Comparison of ENCODE assay signal across 8 mouse cellular contexts in the genomic region with DNA sequence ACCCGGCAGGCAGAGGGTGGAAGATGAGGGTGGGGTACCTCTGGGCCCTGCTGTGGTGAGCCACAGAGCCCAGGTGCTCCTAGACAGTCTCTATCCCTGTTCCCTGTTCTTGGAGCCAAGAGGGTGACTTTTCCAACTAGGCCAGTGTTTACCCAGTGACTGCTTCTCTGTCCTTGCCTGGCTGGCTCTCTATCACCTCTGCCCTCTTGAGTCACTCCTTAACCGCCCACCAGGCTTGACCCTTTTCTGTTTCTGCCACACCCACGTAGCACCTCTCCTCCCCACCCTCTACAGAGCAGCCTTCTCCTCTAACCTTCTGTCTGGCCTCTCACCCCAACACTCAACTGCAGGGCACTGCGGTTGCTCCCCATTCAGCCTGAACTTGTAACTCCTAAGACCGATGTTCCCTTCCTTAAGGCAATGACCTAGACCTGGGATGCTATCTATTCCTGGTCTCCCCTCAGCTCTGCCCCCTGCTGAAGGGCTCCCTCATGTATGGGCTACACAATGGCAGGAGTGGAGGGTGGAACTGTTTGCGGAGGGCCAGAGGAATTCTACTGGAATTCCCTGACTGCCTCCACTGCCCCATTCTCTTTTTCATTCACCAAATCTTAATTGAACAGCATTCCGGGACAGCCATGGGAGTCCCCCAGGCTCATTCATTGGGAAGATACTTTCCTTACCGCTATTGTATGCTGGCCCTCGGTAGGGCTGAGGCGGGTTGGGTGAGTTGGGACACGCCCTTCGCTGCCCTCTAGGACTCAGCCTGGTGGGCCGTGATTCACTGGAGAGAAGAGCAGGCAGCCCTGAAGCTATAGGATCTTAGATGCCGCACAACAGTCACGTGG. TPM values are rescaled to one million over a fixed set of nuclear protein-coding genes. Genes with fewer than 3 reads are reported as not detected.
DNase-seq lines count a peak whose midpoint lies in the region; ATAC-seq and TF ChIP-seq lines count a peak whose summit lies in the region.

No protein-coding gene starts in this region.

- peak overlapping the region; percentile 79 for H3K4me3 ChIP-seq in liver, adult 2 months (ENCODE audit: insufficient read depth, low read depth, low read length)
- peak overlapping the region; percentile 83 for H3K4me3 ChIP-seq in embryonic fibroblast, embryonic 13.5 days (ENCODE audit: insufficient read depth, low read length)
- peak overlapping the region; percentile 76 for H3K4me3 ChIP-seq in intestine, embryonic 16.5 days (ENCODE audit: low read length)
- peak overlapping the region; percentile 50 for H3K4me3 ChIP-seq in neural tube, embryonic 14.5 days (ENCODE audit: low read depth, low read length)

- no peaks in the 10 kb centered on the region for H3K9me3 ChIP-seq in intestine, embryonic 16.5 days (ENCODE audit: control insufficient read depth, low read length)
- no peaks in the 10 kb centered on the region for H3K9me3 ChIP-seq in neural tube, embryonic 14.5 days (ENCODE audit: control insufficient read depth, low read length)

- no peaks in the 10 kb centered on the region for H3K27me3 ChIP-seq in liver, adult 2 months (ENCODE audit: control insufficient read depth, insufficient read depth, low read length)
- H3K27me3 ChIP-seq in intestine, embryonic 16.5 days (replicated peaks; ENCODE audit: control insufficient read depth, insufficient read depth, low read length), result no peaks in the 10 kb centered on the region
- H3K27me3 ChIP-seq in neural tube, embryonic 14.5 days (ENCODE audit: control insufficient read depth, insufficient read depth, low read length), result no peaks in the 10 kb centered on the region

- H3K79me2 ChIP-seq in liver, adult 2 months (ENCODE audit: control insufficient read depth, insufficient read depth, low read length), result peaks cover 4% of the 10 kb centered on the region; the same call in 1 of the 2 replicates

- H3K27ac ChIP-seq in liver, adult 2 months (replicated peaks; ENCODE audit: insufficient read depth, low read depth, low read length), result peak overlapping the region; percentile 55
- H3K27ac ChIP-seq in embryonic fibroblast, embryonic 13.5 days (ENCODE audit: insufficient read depth, low read length), result peak overlapping the region; percentile 78
- H3K27ac ChIP-seq in intestine, embryonic 16.5 days (ENCODE audit: low read length), result peak overlapping the region; percentile 71
- no peak overlapping the region for H3K27ac ChIP-seq in neural tube, embryonic 14.5 days (ENCODE audit: low read depth, low read length)

- H3K9ac ChIP-seq in liver, adult 2 months (ENCODE audit: low read depth, low read length), result peak overlapping the region; percentile 40
- peak overlapping the region; percentile 91 for H3K9ac ChIP-seq in intestine, embryonic 16.5 days (ENCODE audit: low read depth, low read length)
- no peak overlapping the region for H3K9ac ChIP-seq in neural tube, embryonic 14.5 days (replicated peaks; ENCODE audit: low read depth, low read length)

- WGBS in liver, adult 2 months, result 67% methylated on average over 15 of the region's 15 CpGs
- 37% methylated on average over 15 of the region's 15 CpGs for WGBS in intestine, embryonic 16.5 days
- 36% methylated on average over 15 of the region's 15 CpGs for WGBS in neural tube, embryonic 14.5 days

- TF ChIP-seq POLR2A in liver, adult 2 months (IDR thresholded peaks at IDR 0.05; ENCODE audit: extremely low read depth, insufficient read depth, low read length), result no peak
- peak; percentile 34; the same call in 1 of the 2 replicates for TF ChIP-seq POLR2A in embryonic fibroblast, embryonic 13.5 days (IDR thresholded peaks at IDR 0.05; ENCODE audit: low read depth, low read length)

- H3K4me1 ChIP-seq in liver, adult 2 months (ENCODE audit: control insufficient read depth, insufficient read depth, low read length), result 0 out of 2 replicates have a peak, but pooled peaks cover 3% of the 10 kb centered on the region
- peaks cover 13% of the 10 kb centered on the region; the same call in 1 of the 2 replicates for H3K4me1 ChIP-seq in embryonic fibroblast, embryonic 13.5 days (ENCODE audit: control insufficient read depth, insufficient read depth, low read length)
- H3K4me1 ChIP-seq in intestine, embryonic 16.5 days (ENCODE audit: control insufficient read depth, insufficient read depth, low read length), result peaks cover 50% of the 10 kb centered on the region
- peaks cover 7% of the 10 kb centered on the region; the same call in 1 of the 2 replicates for H3K4me1 ChIP-seq in neural tube, embryonic 14.5 days (ENCODE audit: control insufficient read depth, insufficient read depth, low read length)

- ATAC-seq in intestine, embryonic 16.5 days, result peak; percentile 0; the same call in 1 of the 2 replicates
- no peak for ATAC-seq in neural tube, embryonic 14.5 days (ENCODE audit: low read depth)
- no peak for ATAC-seq in megakaryocyte, adult 5-6 weeks (ENCODE audit: poor library complexity, severe bottlenecking)

- intact Hi-C loops in gastrocnemius, postnatal 14 days (cut with DNase I; ENCODE audit: low total_unique reads), result no loop called here

- peak overlapping the region; percentile 73 for H3K4me2 ChIP-seq in intestine, embryonic 16.5 days (ENCODE audit: low read depth, low read length)
- H3K4me2 ChIP-seq in neural tube, embryonic 14.5 days (ENCODE audit: low read depth, low read length), result peak overlapping the region; percentile 89

- no peak for TF ChIP-seq CTCF in liver, adult 2 months (IDR thresholded peaks at IDR 0.05; ENCODE audit: low read depth, low read length)
- TF ChIP-seq CTCF in embryonic fibroblast, embryonic 13.5 days (IDR thresholded peaks at IDR 0.05; ENCODE audit: borderline replicate concordance, insufficient read depth, low read length), result no peak

- no peaks in the 10 kb centered on the region for H3K36me3 ChIP-seq in liver, adult 2 months (ENCODE audit: control insufficient read depth, insufficient read depth, low read length)
- no peaks in the 10 kb centered on the region for H3K36me3 ChIP-seq in intestine, embryonic 16.5 days (ENCODE audit: control insufficient read depth, insufficient read depth, low read length)
- H3K36me3 ChIP-seq in neural tube, embryonic 14.5 days (ENCODE audit: control insufficient read depth, insufficient read depth, low read length), result no peaks in the 10 kb centered on the region

- DNase-seq in liver, adult 2 months (ENCODE audit: extremely low read depth, low read depth, low spot score), result no peak
- no peak for DNase-seq in liver
- DNase-seq in right cerebral cortex, postnatal 14 days, result no peak
- DNase-seq in gastrocnemius, postnatal 14 days, result no peak

RNA-seq across cellular contexts. Expression of a gene that starts 1.5 kb away (rescaled TPM):
- 7.2 and 11.8 TPM in 2 replicates for total RNA-seq in liver, adult 2 months (2014; rRNA removed)
- 7.2 and 7.6 TPM in 2 replicates for polyA plus RNA-seq in liver, adult 2 months (2012; rRNA removed)
- polyA plus RNA-seq in embryonic fibroblast, embryonic 13.5 days (2011; ENCODE audit: insufficient read length, low read depth, missing spikeins), result 271 and 368 TPM in 2 replicates
- 24.5 TPM in 2 replicates for polyA plus RNA-seq in intestine, embryonic 16.5 days (2015; fragmentation: Nextera tagmentation; extraction: Ambion mirVana)
- polyA plus RNA-seq in neural tube, embryonic 14.5 days (2014; fragmentation: Nextera tagmentation; extraction: Ambion mirVana), result 2.7 and 10.8 TPM in 2 replicates
- total RNA-seq in gastrocnemius, postnatal 14 days (2021), result 100 to 1,000 TPM; 193 to 224 TPM
- under 0.01 TPM in 1 of 2 replicates, not detected in the other for total RNA-seq in megakaryocyte, adult 5-6 weeks (2015)
- total RNA-seq in megakaryocyte, adult 5-6 weeks (2017), result 0.04 TPM in 2 replicates

RNA-seq across cellular contexts. Expression of a gene that starts 17.0 kb away (rescaled TPM):
- not detected in 2 replicates for total RNA-seq in liver, adult 2 months (2014; rRNA removed)
- polyA plus RNA-seq in liver, adult 2 months (2012; rRNA removed), result 0.09 TPM in 1 of 2 replicates, not detected in the other
- polyA plus RNA-seq in embryonic fibroblast, embryonic 13.5 days (2011; ENCODE audit: insufficient read length, low read depth, missing spikeins), result not detected in 2 replicates
- polyA plus RNA-seq in intestine, embryonic 16.5 days (2015; fragmentation: Nextera tagmentation; extraction: Ambion mirVana), result not detected in 2 replicates
- polyA plus RNA-seq in neural tube, embryonic 14.5 days (2014; fragmentation: Nextera tagmentation; extraction: Ambion mirVana), result not detected in 2 replicates
- not detected for total RNA-seq in gastrocnemius, postnatal 14 days (2021)
- total RNA-seq in megakaryocyte, adult 5-6 weeks (2015), result not detected in 2 replicates
- total RNA-seq in megakaryocyte, adult 5-6 weeks (2017), result not detected in 2 replicates

RNA-seq across cellular contexts. Expression of a gene that starts 39.7 kb away (rescaled TPM):
- total RNA-seq in liver, adult 2 months (2014; rRNA removed), result 16.6 and 59.5 TPM in 2 replicates
- polyA plus RNA-seq in liver, adult 2 months (2012; rRNA removed), result 0.42 and 1.0 TPM in 2 replicates
- not detected in 2 replicates for polyA plus RNA-seq in embryonic fibroblast, embryonic 13.5 days (2011; ENCODE audit: insufficient read length, low read depth, missing spikeins)
- 237 and 402 TPM in 2 replicates for polyA plus RNA-seq in intestine, embryonic 16.5 days (2015; fragmentation: Nextera tagmentation; extraction: Ambion mirVana)
- polyA plus RNA-seq in neural tube, embryonic 14.5 days (2014; fragmentation: Nextera tagmentation; extraction: Ambion mirVana), result not detected in 2 replicates
- total RNA-seq in gastrocnemius, postnatal 14 days (2021), result not detected
- 0.30 TPM in 1 of 2 replicates, not detected in the other for total RNA-seq in megakaryocyte, adult 5-6 weeks (2015)
- 1.7 TPM in 1 of 2 replicates, not detected in the other for total RNA-seq in megakaryocyte, adult 5-6 weeks (2017)

Comparison
In these comparisons a context has a peak if more than half of its experiments do, and no peak if none do; other contexts are left out.
1. RNA of a gene that starts 1.5 kb away (polyA plus RNA-seq): 271 to 368 TPM in embryonic fibroblast, embryonic 13.5 days; 24.5 TPM in intestine, embryonic 16.5 days, 7.2 to 7.6 TPM in liver, adult 2 months and 2.7 to 10.8 TPM in neural tube, embryonic 14.5 days; every median in the first group is over 10 times any median in the second.
2. RNA of a gene that starts 39.7 kb away (polyA plus RNA-seq): 237 to 402 TPM in intestine, embryonic 16.5 days; 0.42 to 1.0 TPM in liver, adult 2 months, not detected in embryonic fibroblast, embryonic 13.5 days and not detected in neural tube, embryonic 14.5 days; every median in the first group is over 100 times any median in the second.
3. Peak in every context shown above with its lines, with median percentiles within 50 percentile points of each other: H3K4me3 ChIP-seq.